Mouse (Mus musculus) inflammation-experienced regulatory T-cells, adult 6 months (primary cell): ENCODE results near the gene Gchfr. TPM values are rescaled to one million over a fixed set of nuclear protein-coding genes. Genes with fewer than 3 reads are reported as not detected.

Source experiments
- polyA plus RNA-seq, 3 experiments: library from polyadenylated mRNA; unstranded; fragments of 100-300 nt; shearing (Covaris generic); gene quantifications; one replicate each; pipeline ENCODE4 v1.2.1; 2017

Gchfr gene
- polyA plus RNA-seq, 3 experiments from 2014 or later = 0.58 TPM; not detected in 2

Other genes with a start within 250 kb of the Gchfr start
- gene Chst14, start 241.3 kb upstream of the Gchfr start, polyA plus RNA-seq = 1 to 10 TPM; 1.1 to 1.6 (median 1.5) TPM
- gene Ccdc32, start 138.4 kb upstream of the Gchfr start, polyA plus RNA-seq = 10 to 100 TPM; 21.9 to 23.2 (median 22.8) TPM
- 1 to 10 TPM; 1.6 to 2.2 (median 2.0) TPM for gene Rpusd2, start 133.0 kb upstream of the Gchfr start, polyA plus RNA-seq
- 10 to 100 TPM in 1 of 3 experiments, 1 to 10 TPM in 2; 4.6 to 49.6 (median 6.9) TPM for gene Knl1, start 120.7 kb upstream of the Gchfr start, polyA plus RNA-seq
- 10 to 100 TPM in 1 of 3 experiments, 1 to 10 TPM in 2; 3.8 to 40.3 (median 4.5) TPM for gene Rad51, start 55.0 kb upstream of the Gchfr start, polyA plus RNA-seq
- gene Rmdn3, start 10.7 kb upstream of the Gchfr start, polyA plus RNA-seq = 10 to 100 TPM; 13.0 to 15.6 (median 14.5) TPM
- under 1 TPM; 0.23 to 0.95 (median 0.47) TPM for gene Gm14137, start 6.7 kb downstream of the Gchfr start, polyA plus RNA-seq
- gene Zfyve19, start 40.8 kb downstream of the Gchfr start, polyA plus RNA-seq = 10 to 100 TPM; 50.7 to 65.5 (median 50.7) TPM
- 10 to 100 TPM; 16.0 to 22.4 (median 17.1) TPM for gene Dnajc17, start 41.0 kb downstream of the Gchfr start, polyA plus RNA-seq
- gene Ppp1r14d, start 62.1 kb downstream of the Gchfr start, polyA plus RNA-seq = not detected
- gene Spint1, start 69.6 kb downstream of the Gchfr start, polyA plus RNA-seq = under 1 TPM in 1 of 3 experiments, not detected in 2; 0.28 TPM
- gene Rhov, start 103.5 kb downstream of the Gchfr start, polyA plus RNA-seq = under 1 TPM in 1 of 3 experiments, not detected in 2; 0.57 TPM
- gene Vps18, start 121.0 kb downstream of the Gchfr start, polyA plus RNA-seq = 1 to 10 TPM; 5.5 to 6.1 (median 5.9) TPM
- gene Dll4, start 158.0 kb downstream of the Gchfr start, polyA plus RNA-seq = not detected
- gene Chac1, start 183.5 kb downstream of the Gchfr start, polyA plus RNA-seq = not detected